Mouse (Mus musculus) testis, postnatal 10 days (tissue): ENCODE results near the gene Gm17949.

ENCODE experiments used
- DNase-seq: peaks from one replicate; pipeline ENCODE4 v3.0.0; 2021; ENCODE audit warnings: low spot score

Gene Gm17949

GRCm38 (mm10) chr17:56990115-56990746 lies 21.0 kb upstream of the Gm17949 start, which contains the start of gene Clpp:
Clpp (plus strand) TSS chr17:56990305.
- peak; percentile 92 for DNase-seq

GRCm38 (mm10) chr17:56990966-56991365 lies 20.3 kb upstream of the Gm17949 start:
- peak; percentile 35 for DNase-seq

GRCm38 (mm10) chr17:56995046-56995445 lies 16.2 kb upstream of the Gm17949 start:
- DNase-seq: no peak

- DNase-seq: no peak
Observed at GRCm38 (mm10) chr17:56996506-56996905, 14.8 kb upstream of the Gm17949 start.

GRCm38 (mm10) chr17:56997029-56997667 lies 14.1 kb upstream of the Gm17949 start, which contains the start of gene Alkbh7:
Alkbh7 (plus strand) TSS chr17:56997339.
- DNase-seq: peak; percentile 95

GRCm38 (mm10) chr17:56999414-56999813 lies 11.9 kb upstream of the Gm17949 start:
- DNase-seq: no peak

DNA sequence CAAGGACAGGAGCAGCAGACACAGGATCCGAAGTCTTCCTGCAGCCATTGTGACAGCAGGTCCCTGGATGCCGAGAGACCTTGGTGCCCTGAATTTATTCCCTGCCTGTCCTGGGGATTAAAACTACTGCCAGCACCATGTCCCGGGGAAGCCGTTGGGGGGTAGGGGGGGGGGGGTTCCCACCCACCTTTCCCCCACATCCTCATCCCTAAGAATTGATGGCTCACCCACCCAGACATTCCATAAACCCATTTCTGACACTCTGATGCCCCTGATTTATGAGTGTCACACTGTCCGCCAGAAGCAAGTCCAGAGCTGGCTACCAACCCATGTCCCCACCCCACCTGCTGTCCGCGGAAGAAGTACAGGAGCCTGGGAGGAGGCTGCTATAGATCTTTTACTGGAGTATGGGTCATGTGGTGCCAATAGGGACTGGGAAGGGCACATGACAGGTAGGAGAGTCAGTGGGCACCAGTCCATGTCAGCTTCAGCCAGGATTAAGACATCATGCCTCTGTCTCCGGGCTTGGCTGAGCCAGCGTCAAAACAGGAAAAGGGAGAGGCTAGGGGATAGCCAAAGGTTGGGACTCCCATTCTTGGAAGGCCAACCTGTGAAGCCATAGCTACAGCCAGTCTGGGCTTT lies 11.2 kb upstream of the Gm17949 start, which contains the start of gene Pspn:
TSS of gene Pspn (minus strand) at position 51 of the 642 bp plus-strand sequence.
- no peak for DNase-seq

DNA sequence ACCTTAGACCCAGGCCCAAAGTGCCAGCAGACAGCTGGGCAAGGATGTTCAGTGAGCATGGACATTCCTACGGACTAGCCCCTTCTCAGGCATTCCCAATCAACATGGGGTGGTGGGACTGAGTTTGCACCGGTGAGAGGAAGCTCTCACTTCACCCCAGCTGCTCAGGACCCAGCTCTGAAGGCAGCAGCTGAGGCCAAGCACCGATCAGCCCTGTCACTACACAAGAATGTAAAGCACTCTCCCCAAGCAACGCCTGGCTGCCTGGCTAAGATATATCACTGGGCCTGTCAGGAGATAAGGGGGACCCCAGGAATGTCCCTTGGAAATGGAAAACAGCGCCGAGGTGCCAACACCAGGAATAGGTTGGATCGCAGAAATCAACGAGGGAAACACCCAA lies 10.0 kb upstream of the Gm17949 start:
- DNase-seq: no peak

DNA sequence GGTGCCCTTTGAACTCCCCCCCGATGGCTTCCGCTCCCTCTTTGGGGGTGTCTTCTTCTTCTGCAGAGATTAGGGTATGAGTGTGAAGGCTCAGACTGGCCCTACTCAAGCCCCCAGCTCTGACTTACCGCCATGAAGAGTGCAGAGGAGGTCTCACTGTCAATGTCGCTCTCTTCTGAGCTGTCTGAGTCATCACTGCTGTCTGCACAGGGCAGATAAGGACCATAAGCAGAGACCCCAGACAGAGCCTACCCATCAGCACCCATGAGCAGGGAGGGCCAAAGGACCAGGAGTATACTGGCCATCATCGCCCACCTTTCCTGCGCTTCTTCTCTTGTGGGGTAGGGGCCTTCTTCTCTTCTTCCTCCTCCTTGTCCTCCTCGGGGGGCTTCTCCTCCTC lies 7.3 kb upstream of the Gm17949 start:
- no peak for DNase-seq

DNA sequence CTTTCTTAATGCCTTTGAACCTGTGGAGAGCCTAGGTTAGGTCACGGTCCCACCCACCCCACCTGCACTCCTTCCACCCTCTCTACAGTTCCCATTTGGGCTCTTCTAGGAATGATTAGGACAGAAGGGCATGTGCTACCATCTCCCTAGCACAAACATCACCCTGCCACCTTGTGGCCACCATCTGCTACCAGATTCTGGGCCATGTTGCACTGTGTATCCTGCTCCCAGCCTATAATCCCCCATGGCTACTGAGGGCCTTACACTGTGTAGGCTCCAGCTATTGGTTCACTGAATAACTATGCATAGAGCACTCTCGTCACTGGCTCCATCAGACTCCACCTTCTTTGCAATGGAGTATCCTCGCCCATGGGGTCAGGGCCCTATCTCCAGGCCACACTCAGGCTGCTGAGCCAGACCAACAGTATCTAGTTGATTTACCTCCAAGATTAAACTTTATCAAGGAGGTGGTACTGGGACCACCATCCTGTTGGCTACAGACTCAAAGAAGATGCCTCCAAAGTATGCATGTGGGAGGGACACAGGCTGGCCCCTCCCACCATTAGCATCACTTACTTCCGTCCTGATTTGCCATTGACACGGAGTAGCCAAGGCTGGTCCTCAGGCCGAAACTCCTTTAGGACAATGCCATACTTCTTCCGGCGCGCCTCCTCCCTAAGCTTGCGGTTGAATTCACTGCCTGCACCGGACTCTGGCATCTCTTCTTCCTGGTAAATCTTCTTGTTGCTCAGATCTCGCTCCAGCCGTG lies 3.9 kb upstream of the Gm17949 start:
- no peak for DNase-seq

DNA sequence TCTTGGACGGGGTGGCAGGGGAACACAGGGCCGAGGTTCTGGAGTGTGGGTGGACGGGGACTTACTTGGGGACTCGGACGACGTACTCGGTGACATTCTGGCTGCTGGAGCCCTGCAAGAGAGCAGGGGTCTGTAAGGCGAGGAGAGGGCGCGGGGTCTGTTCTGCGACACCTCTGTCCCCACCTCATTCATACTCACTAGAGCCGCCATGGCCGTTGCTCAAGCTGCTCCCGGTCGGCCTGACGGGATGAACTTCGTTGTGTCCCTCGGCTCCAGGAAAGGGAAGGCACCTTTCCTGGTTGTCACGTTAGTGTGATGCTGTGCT lies 396 bp upstream of the Gm17949 start:
- no peak for DNase-seq

DNA sequence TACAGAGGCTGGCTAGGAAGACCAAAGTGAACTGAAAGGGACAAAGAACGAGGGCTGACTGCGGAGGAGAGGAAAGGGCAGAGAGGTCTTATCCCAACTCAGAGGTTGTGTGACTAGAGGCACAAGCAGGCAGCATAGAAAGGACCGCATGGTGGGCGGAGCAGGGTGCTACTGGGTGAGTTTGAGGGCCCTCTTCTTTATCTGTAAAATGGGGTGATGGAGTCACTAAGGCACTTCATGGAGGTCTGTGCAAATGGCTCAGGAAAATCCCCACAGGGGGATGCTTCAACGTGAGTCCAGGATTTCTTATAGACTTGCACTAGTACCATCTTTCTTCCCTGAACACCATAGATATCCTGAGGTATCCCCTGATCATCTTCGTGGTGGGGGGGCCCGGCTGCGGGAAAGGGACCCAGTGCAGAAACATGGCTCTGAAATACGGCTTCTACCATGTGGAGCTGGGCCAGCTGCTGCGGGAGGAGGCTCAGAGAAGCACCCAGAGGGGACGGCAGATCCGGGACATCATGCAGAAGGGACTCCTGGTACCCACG lies 1.1 kb downstream of the Gm17949 start:
- no peak for DNase-seq

- DNase-seq: no peak
Observed at GRCm38 (mm10) chr17:57019693-57020092, 8.4 kb downstream of the Gm17949 start.

DNA sequence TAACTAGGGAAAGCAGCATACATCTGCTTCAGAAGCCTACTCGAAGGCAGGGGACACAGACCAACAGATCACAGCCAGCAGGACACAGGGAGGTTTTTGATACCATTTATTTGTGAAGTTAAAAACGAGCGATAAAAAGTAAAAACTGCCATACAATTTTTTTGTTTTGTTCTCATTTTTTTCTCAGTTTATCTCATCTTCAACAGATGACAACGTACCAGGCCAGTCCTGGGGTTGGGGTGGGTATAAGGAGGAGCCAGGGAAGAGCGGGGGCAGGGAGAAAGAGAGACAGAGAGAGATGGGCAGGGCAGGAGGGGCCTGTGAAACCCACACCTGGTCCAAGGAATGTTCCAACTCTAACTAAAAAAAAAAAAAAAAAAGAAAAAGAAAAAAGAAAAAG lies 9.7 kb downstream of the Gm17949 start:
- DNase-seq: no peak

GRCm38 (mm10) chr17:57027471-57027870 lies 16.2 kb downstream of the Gm17949 start:
- DNase-seq: no peak

DNA sequence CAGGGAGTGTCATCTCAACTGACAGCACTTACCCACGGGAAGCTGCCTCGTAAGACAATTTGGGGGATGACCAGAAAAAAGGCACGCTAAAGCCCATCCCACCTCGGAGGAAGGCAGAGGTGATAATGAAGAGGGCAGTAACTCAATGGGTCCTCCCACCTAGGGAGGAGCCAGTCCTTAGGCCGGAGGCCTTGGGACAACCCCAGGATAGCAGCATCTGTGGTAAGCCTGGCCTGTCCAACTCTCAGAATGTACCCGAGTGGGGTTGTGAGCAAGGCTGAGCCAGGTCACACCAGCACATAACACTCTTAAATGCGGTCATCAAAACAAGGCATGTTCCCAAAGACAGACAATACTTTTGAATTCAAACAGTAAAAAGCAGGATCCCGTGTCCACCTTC lies 18.4 kb downstream of the Gm17949 start:
- no peak for DNase-seq

GRCm38 (mm10) chr17:57030931-57031660 lies 19.8 kb downstream of the Gm17949 start, which contains the start of gene Khsrp:
Khsrp (minus strand) TSS chr17:57031522.
- DNase-seq: peak; percentile 96

DNA sequence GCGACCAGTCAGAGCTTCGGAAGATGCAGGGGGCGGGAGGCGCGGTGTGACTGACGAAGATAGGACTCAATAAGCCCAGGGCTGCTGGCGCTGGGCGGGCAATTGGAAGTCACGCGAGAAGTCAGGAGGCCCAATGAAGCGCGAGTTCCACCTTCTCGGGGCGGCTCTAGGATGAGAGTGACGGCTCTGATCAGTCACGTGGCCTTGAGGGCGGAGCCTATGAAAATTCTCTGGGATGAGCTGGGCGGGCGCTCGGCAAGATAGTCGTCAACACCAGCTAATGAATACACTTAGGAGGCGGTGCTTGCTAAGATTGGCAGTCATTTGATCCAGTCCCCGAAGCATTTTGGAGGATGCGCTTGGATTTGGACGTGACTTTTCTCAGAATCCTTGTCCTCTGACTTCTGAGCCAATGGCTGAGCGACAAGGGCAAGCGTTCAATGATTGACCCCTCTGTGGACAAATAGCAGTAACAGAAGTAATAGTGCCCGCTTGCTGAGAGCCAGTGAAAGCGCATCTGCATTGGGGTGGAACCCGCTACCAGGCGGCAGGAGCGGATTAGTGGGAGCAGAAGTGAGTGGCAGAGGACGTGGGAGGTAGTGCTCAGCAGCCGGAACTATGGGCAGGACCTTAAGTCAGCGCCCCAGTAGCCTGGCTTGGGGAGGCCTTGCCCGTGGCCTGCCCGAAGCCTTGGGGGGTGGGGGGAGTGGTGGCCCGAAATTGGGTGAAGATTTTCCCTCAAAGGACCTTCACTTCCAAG lies 20.6 kb downstream of the Gm17949 start:
- peak; percentile 99 for DNase-seq

DNA sequence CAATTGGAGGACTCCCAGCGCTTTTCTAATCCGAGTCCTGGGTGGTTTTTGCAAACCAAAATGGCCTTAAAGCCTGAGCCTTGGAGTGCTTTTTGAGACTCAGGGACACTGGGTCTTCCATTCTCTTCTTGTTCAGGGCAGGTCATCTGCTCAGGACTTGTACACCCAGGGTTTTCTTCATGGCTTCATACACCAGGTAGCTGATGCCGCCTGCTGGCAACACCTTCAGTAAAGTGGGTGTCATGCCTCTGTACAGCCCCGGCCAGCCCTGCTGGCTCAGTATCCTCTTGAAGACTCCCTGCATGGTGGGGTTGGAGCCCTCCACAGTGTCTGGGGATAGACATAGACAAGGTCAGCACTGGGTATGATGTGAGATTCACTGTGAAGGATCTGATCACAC lies 21.6 kb downstream of the Gm17949 start:
- DNase-seq: no peak

DNA sequence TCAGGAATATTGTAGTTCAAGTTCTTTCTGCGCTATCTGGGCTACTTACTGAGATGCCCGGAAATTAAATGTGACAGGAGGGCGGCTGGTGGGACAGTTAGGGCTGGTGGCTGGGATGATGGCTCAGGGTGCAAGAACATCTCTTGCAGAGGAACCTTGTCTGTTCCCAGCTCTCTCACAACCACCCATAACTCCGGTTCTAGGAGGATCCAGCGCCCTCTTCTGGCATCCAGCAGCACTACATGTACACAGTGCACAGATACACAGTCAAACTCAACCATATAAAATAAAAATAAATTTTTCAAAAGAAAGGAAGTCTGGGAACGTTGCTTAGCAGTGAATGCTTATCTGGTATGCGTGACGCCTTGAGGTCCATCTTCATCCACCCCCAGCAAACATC lies 27.7 kb downstream of the Gm17949 start:
- no peak for DNase-seq

GRCm38 (mm10) chr17:57041554-57041953 lies 30.3 kb downstream of the Gm17949 start, which contains the start of gene Slc25a41:
Slc25a41 (minus strand) TSS chr17:57041654.
- DNase-seq: no peak
